Mouse (Mus musculus): ENCODE measurements at regions not wholly inside any gene's neighbourhood (a gene's known extent, or its start where the extent isn't known, plus 50 kb on each side); places are given as distances from the start of the nearest gene placed in this dataset.

DNA sequence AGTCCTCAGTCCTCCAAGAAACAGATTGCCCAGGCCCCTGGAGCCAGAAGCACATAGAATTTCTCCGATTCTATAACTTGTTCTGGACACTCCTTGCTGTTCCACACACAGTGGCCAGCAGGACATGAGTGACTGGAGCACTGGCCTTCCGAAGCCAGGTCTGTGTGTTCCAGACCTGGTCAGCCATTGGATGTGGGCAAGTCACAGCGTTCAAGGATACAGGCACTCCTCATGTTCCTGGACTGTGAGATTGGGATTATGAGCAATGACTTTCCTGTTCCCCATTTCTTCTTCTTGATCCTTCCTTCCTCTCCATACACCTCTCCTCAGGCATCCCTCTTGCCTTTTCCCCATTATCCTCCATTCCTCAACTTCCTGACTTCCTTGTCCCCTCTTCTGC lies 281.8 kb upstream of the Gjb5 start:
- DNase-seq (ENCODE audit: low read depth, low spot score), result no peak

DNA sequence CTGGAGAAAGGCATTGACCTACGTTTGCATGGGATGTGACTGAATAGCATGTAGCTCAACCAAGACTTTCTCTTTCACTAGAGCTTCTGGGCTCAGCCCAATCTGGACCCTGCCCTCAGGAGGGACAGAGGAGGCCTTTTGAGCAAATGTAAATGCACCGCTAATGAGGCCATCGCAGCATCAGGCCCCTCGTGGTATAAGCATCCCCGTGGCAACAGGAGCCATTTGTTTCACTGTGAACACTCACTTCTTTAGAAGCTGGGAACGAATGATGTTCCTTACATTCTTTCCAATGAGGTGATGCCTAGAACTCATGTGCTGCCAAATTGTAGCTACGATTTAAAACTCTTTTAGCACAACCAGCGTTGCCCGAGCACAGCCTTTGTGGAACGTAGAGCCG lies 279.0 kb upstream of the Gjb5 start:
- no peak for DNase-seq (ENCODE audit: low read depth, low spot score)

GRCm38 (mm10) chr4:127635262-127635661 lies 277.3 kb upstream of the Gjb5 start:
- no peak for DNase-seq (ENCODE audit: low read depth, low spot score)

DNA sequence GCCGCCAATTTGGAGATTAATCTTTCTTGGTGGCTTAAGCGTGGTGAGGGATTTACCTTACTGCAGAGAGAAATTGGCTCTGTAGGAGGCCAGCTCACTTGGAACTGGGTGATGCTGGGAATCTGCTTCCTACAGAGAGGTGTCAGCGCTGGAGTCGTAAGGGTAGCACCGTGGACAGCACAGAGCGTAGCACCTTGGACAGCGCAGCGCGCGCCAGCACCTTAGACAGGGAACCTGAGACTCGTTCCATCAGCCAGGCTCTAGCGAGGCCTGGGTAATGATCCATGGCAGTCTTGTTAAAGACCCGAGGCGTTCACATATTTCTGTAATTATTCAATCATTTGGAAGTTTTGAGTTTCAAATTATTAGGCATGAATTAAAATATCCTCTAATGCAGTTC lies 261.9 kb upstream of the Gjb5 start:
- DNase-seq (ENCODE audit: low read depth, low spot score), result no peak

DNA sequence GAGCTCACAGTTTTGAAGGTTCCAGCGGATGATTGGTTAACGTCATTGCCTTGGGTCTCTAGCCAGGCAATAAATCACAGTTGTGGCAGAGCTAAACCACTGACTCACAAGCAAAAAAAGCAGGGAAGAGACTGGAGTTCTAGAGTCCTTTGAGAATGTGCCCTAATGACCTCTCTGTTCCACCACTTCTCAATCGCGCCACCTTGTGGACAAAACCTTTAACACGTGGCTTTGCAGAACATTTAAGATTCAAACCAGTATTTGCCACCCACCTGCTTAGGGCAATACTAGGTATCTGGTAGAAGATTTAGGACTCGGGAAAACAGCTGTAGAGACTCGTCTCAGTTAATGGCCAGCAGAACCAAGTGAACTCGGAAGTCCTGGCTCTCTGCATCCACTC lies 254.8 kb upstream of the Gjb5 start:
- no peak for DNase-seq (ENCODE audit: low read depth, low spot score)

- DNase-seq (ENCODE audit: low read depth, low spot score), result no peak
Measured at GRCm38 (mm10) chr4:127600919-127601318, 242.9 kb upstream of the Gjb5 start.

- no peak for DNase-seq (ENCODE audit: low read depth, low spot score)
Measured at GRCm38 (mm10) chr4:127598610-127599009, 240.6 kb upstream of the Gjb5 start.

GRCm38 (mm10) chr4:127594081-127594480 lies 236.1 kb upstream of the Gjb5 start:
- DNase-seq (ENCODE audit: low read depth, low spot score), result no peak

GRCm38 (mm10) chr4:127591540-127591939 lies 233.6 kb upstream of the Gjb5 start:
- no peak for DNase-seq (ENCODE audit: low read depth, low spot score)

DNA sequence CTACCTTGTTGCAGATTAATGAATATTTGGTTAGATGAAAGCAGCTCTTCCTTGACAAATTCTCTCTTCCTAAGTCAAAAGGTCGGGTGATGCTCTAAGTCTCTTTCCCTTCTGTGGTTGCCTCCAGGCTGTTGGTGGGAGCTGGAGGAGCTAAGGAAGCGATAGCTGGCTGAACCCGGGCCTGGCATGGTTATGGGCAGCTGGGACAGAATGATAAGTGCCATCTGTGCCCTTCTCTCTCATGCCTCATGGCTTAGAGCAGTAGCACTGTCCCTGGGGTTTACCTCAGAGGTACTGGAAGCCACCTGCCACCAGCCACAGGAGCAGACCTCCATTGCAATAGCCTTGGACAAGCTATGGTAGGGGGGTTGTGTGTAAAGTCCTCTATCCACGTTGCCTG lies 228.8 kb upstream of the Gjb5 start:
- no peak for DNase-seq (ENCODE audit: low read depth, low spot score)

- DNase-seq (ENCODE audit: low read depth, low spot score), result peak; percentile 52
Measured at GRCm38 (mm10) chr4:127576521-127576920, 218.5 kb upstream of the Gjb5 start.

DNA sequence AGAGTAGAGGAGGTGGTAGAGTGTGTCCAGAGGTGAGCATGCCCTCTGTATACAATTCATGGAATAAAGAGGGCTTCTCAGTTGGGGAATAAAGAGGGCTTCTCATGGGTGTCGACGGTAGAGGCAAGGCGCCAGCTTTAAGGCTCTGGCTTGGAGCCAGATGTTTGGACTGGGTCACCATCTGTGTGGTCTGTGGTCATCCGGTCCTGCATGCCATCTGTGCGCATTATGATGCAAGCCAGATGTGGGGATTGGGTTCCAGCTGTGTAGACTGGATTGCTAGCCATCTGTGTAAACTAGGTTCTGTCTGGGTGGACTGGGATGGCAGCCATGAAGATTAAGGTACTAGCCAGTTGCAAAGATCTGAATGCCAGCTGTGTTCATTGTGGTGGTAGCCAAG lies 204.6 kb upstream of the Gjb5 start:
- DNase-seq (ENCODE audit: low read depth, low spot score), result no peak

- no peak for DNase-seq (ENCODE audit: low read depth, low spot score)
Measured at GRCm38 (mm10) chr4:127558572-127558971, 200.6 kb upstream of the Gjb5 start.

DNA sequence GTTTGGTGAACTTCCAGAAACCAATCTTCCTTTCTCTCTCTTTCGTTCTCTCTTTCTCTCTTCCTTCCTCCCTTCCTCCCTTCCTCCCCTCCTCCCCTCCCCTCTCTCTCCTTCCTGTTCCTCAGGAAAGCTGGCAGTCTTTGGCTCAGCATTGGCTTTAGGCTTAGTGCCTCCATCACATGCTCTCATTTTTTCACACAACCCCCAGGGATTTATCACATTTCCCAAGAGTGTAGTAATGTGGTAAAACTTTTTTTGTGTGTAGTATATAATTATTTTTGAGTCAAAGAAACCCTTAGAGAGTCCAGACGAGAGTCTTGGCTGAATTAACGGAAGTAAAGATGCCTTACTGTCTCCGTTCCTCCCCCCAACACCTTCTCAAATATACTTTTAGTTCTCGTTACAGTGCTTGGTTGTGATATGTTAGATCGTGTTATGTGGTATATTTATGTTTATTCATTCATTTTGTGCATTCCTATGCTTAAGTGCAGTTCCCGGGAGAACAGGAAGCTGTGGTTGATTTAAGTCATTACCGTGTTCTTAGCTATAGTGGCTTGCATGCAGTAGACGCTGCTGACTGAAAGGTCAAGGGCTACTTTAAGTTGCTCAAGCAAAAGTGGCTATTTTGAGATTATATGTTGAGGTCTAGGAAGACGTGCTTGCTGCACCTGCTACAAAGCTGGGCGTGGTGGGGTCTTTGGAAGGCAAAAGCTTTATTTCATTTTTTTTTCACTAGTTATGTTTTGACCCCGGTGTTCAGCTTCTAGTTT lies 194.7 kb upstream of the Gjb5 start:
- DNase-seq (ENCODE audit: low read depth, low spot score), result no peak

DNA sequence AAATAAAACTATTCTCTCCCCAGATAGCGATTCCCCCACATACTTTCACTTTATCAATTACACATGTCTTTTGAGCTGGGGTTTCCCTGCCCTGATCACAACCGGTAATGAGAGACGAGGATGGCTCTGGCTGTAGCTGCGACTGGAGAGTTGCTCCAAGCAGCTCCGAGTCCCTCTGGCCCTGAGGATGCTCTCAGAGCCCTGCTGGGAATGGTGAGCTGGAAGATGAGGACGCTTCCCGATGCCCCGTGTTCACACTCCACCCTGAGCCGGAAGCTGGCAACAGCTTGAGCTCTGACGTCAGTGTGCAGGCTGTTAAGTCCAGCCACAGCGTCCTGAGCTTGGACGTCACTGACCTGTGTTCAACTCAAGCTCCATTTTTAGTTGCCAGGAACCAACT lies 191.6 kb upstream of the Gjb5 start:
- DNase-seq (ENCODE audit: low read depth, low spot score), result no peak

DNA sequence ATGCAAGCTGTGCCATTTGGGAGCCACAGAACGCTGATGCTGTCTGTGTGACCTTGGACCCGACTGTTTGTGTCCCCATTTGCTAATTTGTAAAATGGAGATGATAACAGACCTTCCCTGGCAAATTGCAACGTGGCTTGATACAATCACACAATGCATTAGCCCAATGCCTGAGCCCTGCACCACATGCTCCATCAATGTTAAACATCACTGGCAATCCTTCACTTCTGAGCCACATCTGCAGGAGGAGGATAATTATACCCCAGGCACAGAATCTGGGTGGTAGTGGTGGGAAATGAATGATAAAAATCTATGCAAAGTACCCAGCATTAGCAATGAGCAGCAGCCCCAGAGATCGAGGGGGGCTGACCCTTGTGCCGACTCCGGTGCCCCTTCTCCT lies 191.0 kb upstream of the Gjb5 start:
- DNase-seq (ENCODE audit: low read depth, low spot score), result no peak

DNA sequence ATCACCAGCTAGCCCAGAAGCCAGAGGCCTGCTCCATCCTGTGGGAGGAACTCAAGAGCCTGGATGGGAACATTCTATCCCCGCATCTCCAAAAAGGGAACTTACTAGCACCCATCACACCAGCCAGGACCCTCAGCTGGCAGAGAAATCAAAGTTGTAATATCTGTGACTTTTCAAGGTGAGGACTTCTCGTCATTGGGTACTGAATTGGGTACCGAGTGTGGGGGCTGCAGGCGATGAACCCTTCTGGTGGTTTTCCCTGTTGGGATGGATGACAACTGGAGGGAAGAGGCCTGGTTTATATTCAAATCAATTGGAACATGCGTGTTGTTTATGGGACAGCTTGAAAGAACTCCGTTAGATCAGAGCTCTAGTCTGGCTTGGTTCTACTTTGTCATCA lies 187.1 kb upstream of the Gjb5 start:
- DNase-seq (ENCODE audit: low read depth, low spot score), result no peak

DNA sequence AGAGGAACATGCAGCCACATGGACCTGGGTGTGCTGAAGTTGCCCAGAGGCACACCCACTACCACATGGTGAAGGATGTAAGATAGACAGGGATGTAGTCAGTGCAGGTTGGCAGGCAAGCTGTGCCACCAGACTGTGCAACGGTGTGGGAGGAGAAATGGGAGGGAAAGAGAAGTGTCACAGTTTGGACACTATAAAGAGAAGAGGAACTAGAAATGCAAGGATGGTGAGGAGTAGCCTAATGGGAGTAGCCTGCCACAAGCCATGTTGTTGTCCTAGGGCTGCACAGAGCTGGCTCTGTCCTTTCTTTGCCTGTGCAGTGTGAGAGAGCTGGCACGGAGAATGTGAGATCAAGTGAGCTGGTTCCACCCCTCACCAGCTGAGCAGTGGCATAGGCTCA lies 185.3 kb upstream of the Gjb5 start:
- DNase-seq (ENCODE audit: low read depth, low spot score), result no peak

DNA sequence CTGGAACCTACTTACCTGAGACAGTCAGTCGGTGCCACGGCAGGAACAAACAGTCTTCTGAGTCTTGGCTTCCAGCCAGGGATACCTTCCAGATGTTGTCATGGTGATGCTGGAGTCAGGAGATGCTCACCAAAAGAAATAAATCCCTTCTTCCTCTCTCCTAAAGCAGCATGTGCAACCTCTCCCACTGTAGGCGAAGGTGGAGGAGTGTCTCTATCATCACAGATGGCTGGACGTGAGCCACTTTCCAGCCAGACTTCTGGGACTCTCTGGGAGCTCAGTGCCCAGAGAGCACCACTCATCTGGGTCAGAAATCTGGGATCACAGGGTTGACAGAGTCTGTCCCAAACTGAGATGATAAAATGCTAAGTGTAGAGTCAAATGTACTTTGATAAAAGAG lies 184.8 kb upstream of the Gjb5 start:
- no peak for DNase-seq (ENCODE audit: low read depth, low spot score)

- no peak for DNase-seq (ENCODE audit: low read depth, low spot score)
Measured at GRCm38 (mm10) chr4:127536952-127537351, 179.0 kb upstream of the Gjb5 start.

DNA sequence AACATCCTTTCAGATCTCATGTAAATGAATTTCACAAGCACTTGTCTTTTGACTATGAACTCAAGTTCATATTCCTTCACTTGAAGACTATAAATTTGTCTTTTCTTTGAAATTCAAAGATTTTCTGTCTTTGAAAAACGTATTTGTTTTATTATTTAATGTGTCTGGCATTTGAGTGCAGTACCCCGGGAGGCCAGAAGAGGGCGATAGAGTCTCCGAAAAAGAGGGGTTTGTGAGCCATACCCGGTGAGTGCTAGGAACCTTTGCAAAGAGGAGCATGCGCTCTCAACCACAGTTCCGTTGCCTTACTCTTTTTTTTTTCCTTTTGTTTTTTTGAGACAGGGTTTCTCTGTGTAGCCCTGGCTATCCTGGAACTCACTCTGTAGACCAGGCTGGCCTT lies 177.6 kb upstream of the Gjb5 start:
- no peak for DNase-seq (ENCODE audit: low read depth, low spot score)

DNA sequence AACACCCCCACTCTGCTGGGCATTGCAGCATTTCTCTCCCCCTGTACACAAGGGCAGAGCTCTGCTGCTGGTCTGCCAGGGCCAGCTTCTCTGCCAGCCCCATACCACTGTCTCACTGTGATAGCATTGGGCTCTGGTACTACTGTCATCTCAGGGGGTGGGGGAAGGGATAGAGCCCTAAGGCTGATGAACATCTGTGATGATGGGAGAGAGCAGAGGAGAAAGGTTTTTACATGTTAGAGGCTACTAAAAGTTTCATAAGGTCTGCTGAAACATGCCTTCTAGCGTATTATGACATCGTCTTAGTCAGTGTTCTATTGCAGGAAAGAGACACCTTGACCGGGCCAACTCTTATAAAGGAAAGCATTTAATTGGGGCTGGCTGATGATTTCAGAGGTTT lies 176.4 kb upstream of the Gjb5 start:
- DNase-seq (ENCODE audit: low read depth, low spot score), result no peak

- no peak for DNase-seq (ENCODE audit: low read depth, low spot score)
Measured at GRCm38 (mm10) chr4:127533726-127534125, 175.7 kb upstream of the Gjb5 start.

- DNase-seq (ENCODE audit: low read depth, low spot score), result no peak
Measured at GRCm38 (mm10) chr4:127530779-127531178, 172.8 kb upstream of the Gjb5 start.
